Mouse (Mus musculus): ENCODE measurements around the gene Gm45785. TPM values are rescaled to one million over a fixed set of nuclear protein-coding genes. Genes with fewer than 3 reads are reported as not detected.

Gene Gm45785
- polyA plus RNA-seq, 1 experiment: not detected

DNA sequence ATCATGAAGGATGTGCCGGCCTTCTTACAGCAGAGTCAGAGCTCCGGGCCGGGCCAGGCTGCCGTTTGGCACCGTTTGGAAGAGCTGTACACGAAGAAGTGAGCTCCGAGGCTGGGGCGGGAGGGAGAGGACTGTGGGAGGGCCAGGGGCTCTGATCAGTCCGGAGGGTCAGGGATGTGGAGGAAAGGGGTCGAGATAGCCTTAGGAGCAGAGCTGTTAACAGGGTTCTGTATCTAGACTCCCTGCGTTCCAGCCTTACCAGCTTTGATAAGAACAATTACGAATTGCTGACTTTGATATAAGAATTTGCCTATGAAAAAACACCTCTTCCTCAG lies 26.3 kb upstream of the Gm45785 start:
- peak overlapping the region; percentile 33; the same call in 1 of the 2 replicates for H3K27ac ChIP-seq (ENCODE audit: insufficient read depth, low read depth, low read length)
- no peak for TF ChIP-seq CTCF (IDR thresholded peaks at IDR 0.05; ENCODE audit: low read depth, low read length)
- TF ChIP-seq POLR2A (IDR thresholded peaks at IDR 0.05; ENCODE audit: borderline replicate concordance, low read depth, low read length): no peak
- H3K4me1 ChIP-seq (ENCODE audit: control insufficient read depth, insufficient read depth, low read length): peaks cover 30% of the 10 kb centered on the region
- peak overlapping the region; percentile 84 for H3K4me3 ChIP-seq (ENCODE audit: insufficient read depth, low read length)

GRCm38 (mm10) chr7:140881696-140882468 lies 25.8 kb upstream of the Gm45785 start, which contains the start of the genes Psmd13 and Sirt3:
Psmd13 (plus strand) TSS chr7:140881968.
Sirt3 (minus strand) TSS chr7:140882309.
- Histone ChIP-seq H3K4me1 (ENCODE audit: control insufficient read depth, insufficient read depth, low read length) (peaks cover 35% of the 10 kb centered on the region), H3K27ac (ENCODE audit: insufficient read depth, low read depth, low read length) (peak within 1 kb of the TSS; percentile 84), H3K4me3 (ENCODE audit: insufficient read depth, low read length) (peak within 1 kb of the TSS; percentile 84)
- TF ChIP-seq CTCF (IDR thresholded peaks at IDR 0.05; ENCODE audit: low read depth, low read length) (no peak), POLR2A (IDR thresholded peaks at IDR 0.05; ENCODE audit: borderline replicate concordance, low read depth, low read length) (no peak)

DNA sequence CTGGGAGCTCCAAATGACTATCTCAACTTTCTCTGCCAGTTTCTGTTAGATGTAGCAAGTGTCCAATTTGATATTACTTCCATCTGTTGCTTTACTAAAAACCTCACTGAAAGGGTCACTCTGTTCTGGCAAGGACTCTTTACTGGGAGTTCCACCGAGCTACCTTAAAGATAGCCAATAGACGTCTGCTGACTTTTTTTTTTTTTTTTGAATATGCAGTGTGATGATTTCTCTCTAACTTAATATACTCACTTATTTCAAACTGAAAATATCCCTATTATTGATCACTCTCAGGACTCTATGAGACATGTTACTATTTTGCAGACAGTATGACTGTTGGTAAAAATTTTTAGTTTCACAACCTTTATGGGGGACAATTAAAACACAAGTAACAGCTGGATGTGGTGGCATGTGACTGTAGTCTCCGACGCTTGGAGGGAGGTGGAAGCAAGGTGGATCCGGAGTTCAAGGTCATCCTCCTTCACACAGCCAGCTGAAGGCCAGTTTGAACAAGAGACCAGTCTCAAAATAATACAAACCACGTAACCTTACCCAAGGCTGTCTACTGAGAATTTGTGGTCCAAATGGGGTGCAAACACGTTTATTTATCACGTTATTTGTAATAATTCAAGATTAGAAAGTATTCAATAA lies 24.9 kb upstream of the Gm45785 start:
- H3K4me1 ChIP-seq (ENCODE audit: control insufficient read depth, insufficient read depth, low read length): peaks cover 44% of the 10 kb centered on the region
- peak overlapping the region; percentile 84 for H3K4me3 ChIP-seq (ENCODE audit: insufficient read depth, low read length)
- H3K27ac ChIP-seq (ENCODE audit: insufficient read depth, low read depth, low read length): peak overlapping the region; percentile 20; the same call in 1 of the 2 replicates
- TF ChIP-seq POLR2A (IDR thresholded peaks at IDR 0.05; ENCODE audit: borderline replicate concordance, low read depth, low read length) (no peak), CTCF (IDR thresholded peaks at IDR 0.05; ENCODE audit: low read depth, low read length) (no peak)

DNA sequence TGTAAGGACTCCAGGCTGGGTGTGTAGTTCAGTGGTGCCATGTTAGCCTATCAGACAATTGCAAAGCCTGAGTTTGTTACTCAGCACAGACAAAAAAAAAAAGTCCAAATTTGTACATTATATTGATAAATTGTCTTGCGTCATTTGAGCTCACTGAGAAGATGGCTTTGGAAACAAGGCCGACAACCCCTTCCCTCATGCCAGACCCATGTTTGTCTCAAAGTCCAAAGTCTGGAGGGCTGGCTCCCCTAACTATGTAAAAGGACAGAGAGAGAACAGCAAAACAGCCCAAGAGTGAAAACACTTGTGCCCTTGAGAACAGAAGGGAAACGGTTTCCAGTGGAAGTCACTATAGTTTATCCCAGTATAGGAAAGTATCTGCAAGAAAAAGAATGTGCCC lies 24.3 kb upstream of the Gm45785 start:
- Histone ChIP-seq H3K4me1 (ENCODE audit: control insufficient read depth, insufficient read depth, low read length) (peaks cover 48% of the 10 kb centered on the region), H3K4me3 (ENCODE audit: insufficient read depth, low read length) (peak overlapping the region; percentile 5; the same call in 1 of the 2 replicates), H3K27ac (ENCODE audit: insufficient read depth, low read depth, low read length) (no peak overlapping the region)
- TF ChIP-seq POLR2A (IDR thresholded peaks at IDR 0.05; ENCODE audit: borderline replicate concordance, low read depth, low read length) (no peak), CTCF (IDR thresholded peaks at IDR 0.05; ENCODE audit: low read depth, low read length) (no peak)

DNA sequence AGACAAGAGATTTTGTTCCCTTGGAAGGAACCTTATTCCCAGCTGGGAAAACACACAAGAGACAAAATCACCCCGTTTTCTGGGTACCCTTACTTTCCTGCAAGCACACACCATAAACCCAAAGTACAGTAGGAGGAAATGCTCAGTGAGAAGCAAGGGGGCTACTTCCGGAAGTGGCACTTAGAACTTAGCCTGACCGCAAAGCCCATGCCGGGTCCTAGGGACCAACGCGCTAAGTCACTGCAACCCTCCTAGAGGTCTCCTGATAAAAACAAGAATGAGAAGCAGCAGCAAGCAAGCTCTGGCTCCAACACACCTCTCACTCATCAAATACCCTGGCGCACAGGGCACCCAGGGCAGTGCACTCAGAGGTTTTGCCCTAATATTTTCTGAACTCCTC lies 23.2 kb upstream of the Gm45785 start:
- TF ChIP-seq CTCF (IDR thresholded peaks at IDR 0.05; ENCODE audit: low read depth, low read length): no peak
- Histone ChIP-seq H3K4me3 (ENCODE audit: insufficient read depth, low read length) (peak overlapping the region; percentile 19), H3K27ac (ENCODE audit: insufficient read depth, low read depth, low read length) (peak overlapping the region; percentile 26), H3K4me1 (ENCODE audit: control insufficient read depth, insufficient read depth, low read length) (peaks cover 55% of the 10 kb centered on the region)

DNA sequence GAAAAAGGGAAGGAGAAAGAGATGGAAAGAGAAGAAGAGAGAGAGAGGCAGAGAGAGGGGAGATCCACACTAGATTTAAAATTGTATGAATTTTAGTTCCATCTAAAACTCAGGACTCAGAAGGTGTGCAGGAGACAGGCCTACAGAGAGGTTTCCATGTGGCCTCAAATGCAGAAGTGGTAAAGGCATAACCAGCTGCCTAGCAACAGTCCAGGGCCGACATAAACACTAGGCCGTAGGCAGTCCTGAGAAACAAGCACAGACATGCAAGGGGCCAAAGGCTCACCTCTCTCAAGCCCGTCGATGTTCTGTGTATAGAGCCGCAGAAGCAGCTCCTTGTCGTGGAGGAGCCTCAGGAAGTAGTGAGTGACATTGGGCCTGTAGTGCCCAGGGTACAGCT lies 21.2 kb upstream of the Gm45785 start:
- H3K4me3 ChIP-seq (ENCODE audit: insufficient read depth, low read length): no peak overlapping the region
- peaks cover 58% of the 10 kb centered on the region for H3K4me1 ChIP-seq (ENCODE audit: control insufficient read depth, insufficient read depth, low read length)
- no peak for TF ChIP-seq CTCF (IDR thresholded peaks at IDR 0.05; ENCODE audit: low read depth, low read length)
- TF ChIP-seq POLR2A (IDR thresholded peaks at IDR 0.05; ENCODE audit: borderline replicate concordance, low read depth, low read length): no peak
- peak overlapping the region; percentile 33 for H3K27ac ChIP-seq (ENCODE audit: insufficient read depth, low read depth, low read length)

- Histone ChIP-seq H3K4me3 (ENCODE audit: insufficient read depth, low read length) (no peak overlapping the region), H3K27ac (ENCODE audit: insufficient read depth, low read depth, low read length) (peak overlapping the region; percentile 60), H3K4me1 (ENCODE audit: control insufficient read depth, insufficient read depth, low read length) (peaks cover 48% of the 10 kb centered on the region)
- TF ChIP-seq CTCF (IDR thresholded peaks at IDR 0.05; ENCODE audit: low read depth, low read length): no peak
- no peak for TF ChIP-seq POLR2A (IDR thresholded peaks at IDR 0.05; ENCODE audit: borderline replicate concordance, low read depth, low read length)
Measured at GRCm38 (mm10) chr7:140874224-140874623, 18.1 kb upstream of the Gm45785 start.

- Histone ChIP-seq H3K4me1 (ENCODE audit: control insufficient read depth, insufficient read depth, low read length) (no peaks in the 10 kb centered on the region), H3K4me3 (ENCODE audit: insufficient read depth, low read length) (no peak overlapping the region), H3K27ac (ENCODE audit: insufficient read depth, low read depth, low read length) (no peak overlapping the region)
- no peak for TF ChIP-seq CTCF (IDR thresholded peaks at IDR 0.05; ENCODE audit: low read depth, low read length)
- TF ChIP-seq POLR2A (IDR thresholded peaks at IDR 0.05; ENCODE audit: borderline replicate concordance, low read depth, low read length): no peak
Measured at GRCm38 (mm10) chr7:140864761-140865160, 8.6 kb upstream of the Gm45785 start.

DNA sequence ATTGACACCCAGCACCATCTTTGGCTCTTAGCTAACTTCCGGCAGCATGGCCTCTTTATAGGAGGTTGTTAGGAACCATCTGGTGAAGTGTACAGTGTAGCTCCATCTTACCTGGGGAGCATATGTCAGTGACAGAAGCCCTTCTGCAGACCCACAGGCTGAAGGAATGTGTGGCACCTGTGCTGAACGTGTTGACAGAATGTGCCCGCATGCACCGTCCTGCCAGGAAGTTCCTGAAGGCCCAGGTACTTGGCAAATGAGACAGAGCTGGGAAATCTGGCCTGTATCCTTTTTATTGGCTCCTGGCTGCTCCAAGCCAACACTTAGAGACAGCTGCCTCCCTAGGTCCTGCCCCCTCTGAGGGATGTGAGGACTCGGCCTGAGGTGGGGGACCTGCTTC lies 4.6 kb upstream of the Gm45785 start:
- peaks cover 7% of the 10 kb centered on the region; the same call in 1 of the 2 replicates for H3K4me1 ChIP-seq (ENCODE audit: control insufficient read depth, insufficient read depth, low read length)
- H3K4me3 ChIP-seq (ENCODE audit: insufficient read depth, low read length): no peak overlapping the region
- TF ChIP-seq POLR2A (IDR thresholded peaks at IDR 0.05; ENCODE audit: borderline replicate concordance, low read depth, low read length) (no peak), CTCF (IDR thresholded peaks at IDR 0.05; ENCODE audit: low read depth, low read length) (no peak)
- H3K27ac ChIP-seq (ENCODE audit: insufficient read depth, low read depth, low read length): no peak overlapping the region

DNA sequence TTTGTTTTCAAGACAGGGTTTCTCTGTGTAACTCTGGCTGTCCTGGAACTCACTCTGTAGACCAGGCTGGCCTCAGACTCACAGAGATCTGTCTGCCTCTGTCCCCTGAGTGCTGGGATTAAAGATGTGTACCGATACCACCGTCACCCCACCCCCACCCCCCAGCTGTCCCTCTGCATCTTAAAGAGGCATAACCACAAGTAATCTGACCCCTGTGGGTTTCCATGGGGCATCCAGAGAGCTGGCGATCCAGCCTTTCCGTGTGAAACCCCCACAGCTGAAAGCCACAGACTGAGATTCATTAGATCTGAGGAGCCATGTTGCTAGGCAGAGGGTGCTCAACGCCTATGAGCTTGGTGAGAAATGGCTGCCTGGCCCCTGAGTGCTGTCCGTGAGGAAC lies 3.9 kb upstream of the Gm45785 start:
- TF ChIP-seq POLR2A (IDR thresholded peaks at IDR 0.05; ENCODE audit: borderline replicate concordance, low read depth, low read length) (no peak), CTCF (IDR thresholded peaks at IDR 0.05; ENCODE audit: low read depth, low read length) (no peak)
- Histone ChIP-seq H3K4me1 (ENCODE audit: control insufficient read depth, insufficient read depth, low read length) (peaks cover 10% of the 10 kb centered on the region; the same call in 1 of the 2 replicates), H3K4me3 (ENCODE audit: insufficient read depth, low read length) (no peak overlapping the region), H3K27ac (ENCODE audit: insufficient read depth, low read depth, low read length) (no peak overlapping the region)
